Mouse (Mus musculus) regulatory T cell (primary cell): Measurements from ENCODE around the gene Psme2b.
"Not testable (repeated sequence)": the region's sequence is repeated elsewhere in the genome, so short reads cannot be mapped to it uniquely, and the experiment has no call there.

ENCODE experiments used
- in situ Hi-C: fragments of 300-600 bp; cut with MboI, MseI; formaldehyde crosslinking; loops from one replicate; pipeline ENCODE4 v1.15.1; 2025; ENCODE audit warnings: high pct_unique_total_duplicates

Psme2b gene

DNA sequence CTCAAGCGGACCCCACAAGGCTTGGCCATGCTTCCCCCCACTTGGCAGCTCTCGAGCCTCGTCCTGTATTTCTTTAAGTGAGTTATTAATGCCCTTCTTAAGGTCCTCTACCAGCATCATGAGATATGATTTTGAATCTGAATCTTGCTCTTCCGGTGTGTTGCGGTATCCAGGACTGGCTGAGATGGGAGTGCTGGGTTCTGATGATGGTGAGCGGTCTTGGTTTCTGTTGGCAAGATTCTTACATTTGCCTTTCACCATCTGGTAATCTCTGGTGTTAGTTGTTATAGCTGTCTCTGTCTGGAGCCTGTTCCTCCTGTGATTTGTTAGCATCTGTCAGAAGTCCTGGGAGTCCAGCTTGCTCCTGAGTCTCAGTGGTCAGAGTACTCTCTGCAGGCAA lies at the start of gene Psme2b:
Psme2b (minus strand) TSS at position 101 of the 400 bp plus-strand sequence.
- in situ Hi-C loops, result not testable (repeated sequence)

- in situ Hi-C loops, result loop anchor here (5.0 kb wide), 2 partner anchors 68 to 103 kb away; partner anchors contain the start of gene Tgtp2
Measured at GRCm38 (mm10) chr11:48994018-48994417, 48.0 kb upstream of the Psme2b start, which contains the start of gene Tgtp1. TSS of gene Tgtp1 (minus strand) at chr11:48994172.

DNA sequence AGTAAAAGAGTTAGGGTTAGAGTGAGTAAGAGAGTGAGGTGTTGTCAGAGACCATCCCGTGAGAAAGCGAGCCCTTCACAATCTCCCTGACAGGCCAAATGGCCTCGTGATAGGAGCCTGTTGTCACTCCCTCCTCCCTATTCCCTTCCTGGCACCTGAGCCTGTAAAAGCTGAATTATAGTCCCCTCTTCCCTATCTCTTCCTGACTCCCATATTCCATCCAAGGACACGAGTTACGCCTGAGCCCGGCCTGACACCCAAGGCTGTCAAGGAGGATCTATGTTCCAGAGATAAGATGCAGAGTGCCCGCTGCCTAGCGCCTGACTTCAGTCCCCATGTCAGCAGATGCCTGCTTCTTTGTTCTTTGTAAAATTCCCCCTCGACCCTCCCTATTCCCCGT lies 47.3 kb upstream of the Psme2b start:
- in situ Hi-C loops, result loop anchor here (5.0 kb wide), 2 partner anchors 69 to 104 kb away; partner anchors contain the start of gene Tgtp2

DNA sequence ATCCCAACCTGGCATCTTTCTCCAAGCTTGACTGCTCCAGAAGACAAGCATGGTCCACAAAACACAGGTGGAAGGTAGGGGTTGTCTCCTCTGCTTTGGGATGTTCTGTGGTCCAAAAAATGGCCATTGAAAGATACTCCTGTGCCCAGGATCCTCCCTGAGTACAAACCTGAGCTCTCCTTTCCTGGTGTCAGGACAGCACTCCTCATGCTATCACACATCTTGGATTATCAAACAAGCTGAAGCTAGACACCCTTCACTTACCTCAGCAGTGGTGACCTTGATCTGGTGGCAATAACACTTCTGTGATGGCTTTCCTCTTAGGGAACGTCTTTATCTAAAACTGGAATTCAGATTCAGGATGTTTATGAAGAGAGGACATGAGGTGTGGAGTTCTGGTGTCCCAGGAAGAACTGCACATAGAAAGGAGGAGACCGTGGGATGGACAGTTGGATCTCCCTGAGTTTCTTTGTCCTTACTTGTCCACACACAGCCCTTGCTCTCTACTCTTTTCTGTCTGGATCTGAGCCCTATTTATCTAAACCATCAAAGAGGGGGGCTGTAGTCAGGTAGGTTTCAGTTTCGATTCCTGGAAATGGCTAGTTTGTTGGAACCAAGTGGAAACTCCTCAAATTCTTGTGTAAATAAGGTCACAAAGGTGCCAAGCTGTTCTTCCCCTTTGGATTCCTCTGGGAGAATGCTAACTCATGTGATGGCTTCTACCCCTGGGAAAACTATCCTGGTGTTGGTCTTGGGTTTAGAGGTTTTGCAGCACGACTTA lies 45.9 kb upstream of the Psme2b start, which contains the start of gene Gm12185:
Gm12185 (minus strand) TSS at position 487 of the 781 bp plus-strand sequence.
- in situ Hi-C loops, result loop anchor here (5.0 kb wide), 2 partner anchors 70 to 105 kb away; partner anchors contain the start of gene Tgtp2

DNA sequence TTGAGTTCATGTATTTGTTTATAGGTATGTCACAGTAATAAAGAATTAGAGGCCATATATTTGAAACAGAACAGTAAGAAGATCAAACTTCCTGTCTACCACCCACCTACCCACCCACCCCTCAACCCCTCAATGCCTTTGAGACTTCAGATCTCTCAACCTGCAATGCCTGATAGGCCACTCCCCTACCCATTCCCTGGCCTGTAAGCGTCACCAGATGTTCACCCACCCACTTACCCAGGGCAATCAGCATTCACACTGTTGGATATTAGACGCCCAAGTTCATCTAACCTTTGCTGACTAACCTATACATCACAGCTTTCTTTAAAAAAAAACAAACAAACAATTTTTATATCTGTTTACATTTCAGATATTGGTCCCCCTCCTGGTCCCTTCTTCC lies 44.0 kb upstream of the Psme2b start:
- in situ Hi-C loops, result loop anchor here (5.0 kb wide), 2 partner anchors 72 to 107 kb away; partner anchors contain the start of gene Tgtp2

DNA sequence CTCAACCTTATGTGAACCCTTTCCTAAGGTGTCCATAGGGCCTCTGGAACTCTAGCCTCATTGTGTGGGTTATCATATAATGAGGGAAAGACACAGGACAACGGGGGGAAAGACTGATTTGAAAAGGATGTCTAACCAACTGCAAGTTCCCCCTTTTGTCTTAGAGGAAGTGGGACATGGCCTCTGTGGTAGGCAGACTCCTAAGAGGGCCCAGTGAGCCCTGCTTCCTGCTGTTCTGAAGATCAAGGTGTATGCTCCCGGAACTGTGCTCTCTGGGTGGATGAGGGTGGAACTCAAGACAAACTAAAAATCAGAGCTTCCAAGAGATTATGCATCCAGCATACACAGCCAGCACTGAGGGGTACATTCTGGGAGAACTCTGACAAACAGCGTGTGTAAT lies 42.2 kb upstream of the Psme2b start:
- in situ Hi-C loops, result not testable (repeated sequence)

- in situ Hi-C loops, result not testable (repeated sequence)
Measured at GRCm38 (mm10) chr11:48982848-48983247, 36.9 kb upstream of the Psme2b start.

DNA sequence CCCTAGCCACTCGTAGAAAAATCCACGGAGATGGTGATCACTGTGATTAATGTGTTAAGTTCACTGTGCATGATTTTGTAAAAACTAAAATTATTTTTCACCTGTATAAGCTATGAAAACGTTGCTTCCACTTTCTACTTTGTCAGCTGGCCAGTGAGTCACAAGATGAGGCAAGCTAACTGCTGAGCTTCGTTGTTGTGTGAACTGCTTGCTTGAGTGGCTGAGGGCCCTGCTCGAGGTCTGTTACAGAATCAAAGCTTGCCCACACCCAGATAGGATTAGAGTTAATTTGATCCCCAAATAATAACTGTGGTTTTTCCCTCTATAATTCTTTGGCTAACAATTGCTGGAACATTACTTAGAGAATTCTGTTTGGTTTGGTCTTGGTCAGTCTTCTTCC lies 34.1 kb upstream of the Psme2b start:
- in situ Hi-C loops, result not testable (repeated sequence)

DNA sequence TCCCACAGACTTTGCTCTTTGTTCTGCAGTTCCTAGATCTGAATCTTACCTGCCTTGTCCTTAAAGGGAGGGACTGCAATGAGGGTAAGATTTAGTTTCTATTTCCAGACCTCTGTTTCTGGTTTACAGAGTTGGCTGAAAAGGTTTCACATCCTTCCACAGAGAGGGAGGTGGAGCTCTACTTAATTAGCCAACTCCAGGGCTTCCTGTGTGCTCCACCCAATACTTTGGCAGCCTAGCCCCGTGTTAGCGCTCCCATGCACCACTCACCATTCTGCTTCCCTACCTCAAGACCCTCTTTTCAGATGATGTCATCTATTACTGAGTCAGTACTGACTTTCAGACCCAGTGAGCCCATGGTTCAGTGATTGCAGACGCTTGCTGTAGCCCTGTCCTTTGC lies 33.3 kb upstream of the Psme2b start, which contains the start of gene 9930111J21Rik1:
9930111J21Rik1 (minus strand) TSS at position 148 of the 400 bp plus-strand sequence.
- in situ Hi-C loops, result loop anchor here (5.0 kb wide), 1 partner anchor 103 kb away; no protein-coding TSS in a partner anchor

DNA sequence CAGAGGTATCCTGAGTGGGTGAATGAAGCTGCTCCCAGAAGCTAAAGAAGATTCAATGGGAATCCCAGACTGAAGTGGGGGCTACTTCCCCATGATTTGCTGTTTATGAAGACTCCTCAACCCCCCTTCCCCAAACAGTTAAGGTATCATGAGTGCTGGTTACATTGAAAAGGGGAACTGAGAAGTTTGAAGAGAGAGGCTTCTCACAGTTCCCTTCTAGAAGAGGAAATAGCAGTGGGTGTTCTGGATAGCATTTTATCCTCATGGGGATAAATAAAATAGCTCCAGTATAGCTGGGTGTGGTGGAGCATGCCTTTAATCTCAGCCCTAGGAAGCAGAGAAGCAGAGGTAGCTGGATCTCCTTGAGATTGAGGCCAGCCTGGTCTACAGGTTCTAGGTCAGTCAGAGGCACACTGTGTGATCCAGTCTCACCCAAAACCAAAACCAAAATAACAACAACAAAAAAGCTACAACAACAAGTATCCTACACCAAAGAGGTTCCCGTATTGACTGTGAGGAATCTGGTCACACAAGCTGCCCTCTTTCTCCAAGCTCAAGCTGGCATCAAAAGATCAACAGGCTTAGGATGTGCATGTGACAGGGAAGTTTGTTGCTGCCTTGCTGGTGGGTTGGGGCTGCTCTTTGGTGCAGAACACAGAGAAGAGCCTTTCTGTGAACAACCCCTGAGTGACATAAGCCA lies 32.4 kb upstream of the Psme2b start, which contains the start of gene Olfr56:
Olfr56 (plus strand) TSS at position 650 of the 700 bp plus-strand sequence.
- in situ Hi-C loops, result loop anchor here (5.0 kb wide), 1 partner anchor 104 kb away; no protein-coding TSS in a partner anchor

DNA sequence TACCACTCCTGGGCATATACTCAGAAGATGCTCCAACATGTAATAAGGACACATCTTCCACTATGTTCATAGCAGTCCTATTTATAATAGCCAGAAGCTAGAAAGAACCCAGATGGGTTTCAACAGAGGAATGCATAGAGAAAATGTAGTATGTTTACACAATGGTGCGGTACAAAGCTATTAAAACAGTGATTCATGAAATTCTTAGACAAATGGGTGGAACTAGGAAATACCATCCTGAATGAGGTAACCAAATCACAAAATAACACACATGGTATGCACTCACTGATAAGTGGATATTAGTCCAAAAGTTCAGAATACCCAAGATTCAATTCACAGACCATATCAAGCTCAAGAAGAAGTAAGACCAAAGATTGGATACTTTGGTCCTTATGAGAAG lies 28.7 kb upstream of the Psme2b start:
- in situ Hi-C loops, result loop anchor here (5.0 kb wide), 1 partner anchor 108 kb away; no protein-coding TSS in a partner anchor

DNA sequence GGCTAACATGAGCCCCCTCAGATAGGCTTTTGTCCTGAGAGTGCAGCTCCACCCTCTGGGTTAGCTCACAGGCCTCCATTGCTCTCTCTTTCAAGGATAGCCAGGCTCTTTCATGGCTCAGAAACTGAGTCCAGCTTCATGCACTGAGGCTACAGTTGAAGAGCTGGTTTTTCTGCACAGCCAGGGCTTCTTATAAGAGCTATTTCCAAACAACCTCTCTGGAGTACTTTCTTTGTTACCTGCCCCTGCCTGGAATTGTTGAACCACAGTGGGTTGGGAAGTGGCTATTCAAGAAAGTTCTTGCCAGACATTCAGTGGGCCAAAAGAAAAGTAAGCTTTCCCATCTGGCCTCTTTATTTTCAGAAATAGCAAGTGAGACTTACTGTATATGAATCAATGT lies 6.7 kb downstream of the Psme2b start:
- in situ Hi-C loops, result not testable (repeated sequence)

- in situ Hi-C loops, result not testable (repeated sequence)
Measured at GRCm38 (mm10) chr11:48935291-48935690, 10.7 kb downstream of the Psme2b start.

- in situ Hi-C loops, result loop anchor here (5.0 kb wide), 1 partner anchor 73 kb away; no protein-coding TSS in a partner anchor
Measured at GRCm38 (mm10) chr11:48933923-48934322, 12.1 kb downstream of the Psme2b start.

DNA sequence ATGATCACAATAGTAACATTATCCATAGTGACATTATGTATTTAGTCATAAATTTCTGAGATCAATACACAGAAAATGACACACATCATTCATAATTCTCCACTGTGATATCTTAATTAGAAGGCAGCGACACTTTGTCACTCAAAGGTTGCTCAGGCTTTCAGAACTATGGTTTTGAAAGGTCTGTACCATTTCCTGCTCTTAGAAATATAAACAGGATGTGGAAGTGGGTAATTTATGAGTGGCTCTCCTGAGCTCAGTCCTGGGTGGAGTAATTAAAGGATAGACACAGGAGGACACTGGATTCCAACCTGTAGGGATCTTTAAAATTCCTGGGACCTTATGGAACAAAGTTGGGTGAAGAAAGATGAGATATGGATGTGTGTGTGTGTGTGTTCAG lies 12.6 kb downstream of the Psme2b start:
- in situ Hi-C loops, result loop anchor here (5.0 kb wide), 1 partner anchor 74 kb away; no protein-coding TSS in a partner anchor

- in situ Hi-C loops, result not testable (repeated sequence)
Measured at GRCm38 (mm10) chr11:48928068-48928467, 17.9 kb downstream of the Psme2b start.

DNA sequence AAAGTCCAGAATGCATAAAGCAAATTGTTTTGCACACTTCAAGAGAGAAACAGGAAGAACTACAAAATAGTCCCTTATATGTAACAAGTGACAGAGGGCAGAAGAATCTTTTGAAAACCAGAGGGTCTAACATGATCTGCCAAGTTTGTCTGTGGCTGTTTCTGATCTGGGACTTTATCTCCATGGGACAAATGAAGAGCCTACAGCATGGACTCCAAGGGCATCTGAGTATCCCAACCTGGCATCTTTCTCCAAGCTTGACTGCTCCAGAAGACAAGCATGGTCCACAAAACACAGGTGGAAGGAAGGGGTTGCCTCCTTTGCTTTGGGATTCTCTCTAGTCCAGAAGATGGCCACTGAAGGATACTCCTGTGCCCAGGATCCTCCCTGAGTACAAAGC lies 19.6 kb downstream of the Psme2b start:
- in situ Hi-C loops, result not testable (repeated sequence)

DNA sequence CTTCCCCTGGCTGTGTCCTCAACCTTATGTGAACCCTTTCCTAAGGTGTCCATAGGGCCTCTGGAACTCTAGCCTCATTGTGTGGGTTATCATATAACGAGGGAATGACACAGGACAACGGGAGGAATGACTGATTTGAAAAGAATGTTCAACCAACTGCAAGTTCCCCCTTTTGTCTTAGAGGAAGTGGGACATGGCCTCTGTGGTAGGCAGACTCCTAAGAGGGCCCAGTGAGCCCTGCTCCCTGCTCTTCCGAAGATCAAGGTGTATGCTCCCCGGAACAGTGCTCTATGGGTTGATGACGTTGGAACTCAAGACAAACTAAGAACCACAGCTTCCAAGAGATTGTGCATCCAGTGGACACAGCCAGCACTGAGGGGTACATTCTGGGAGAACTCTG lies 22.2 kb downstream of the Psme2b start:
- in situ Hi-C loops, result not testable (repeated sequence)

DNA sequence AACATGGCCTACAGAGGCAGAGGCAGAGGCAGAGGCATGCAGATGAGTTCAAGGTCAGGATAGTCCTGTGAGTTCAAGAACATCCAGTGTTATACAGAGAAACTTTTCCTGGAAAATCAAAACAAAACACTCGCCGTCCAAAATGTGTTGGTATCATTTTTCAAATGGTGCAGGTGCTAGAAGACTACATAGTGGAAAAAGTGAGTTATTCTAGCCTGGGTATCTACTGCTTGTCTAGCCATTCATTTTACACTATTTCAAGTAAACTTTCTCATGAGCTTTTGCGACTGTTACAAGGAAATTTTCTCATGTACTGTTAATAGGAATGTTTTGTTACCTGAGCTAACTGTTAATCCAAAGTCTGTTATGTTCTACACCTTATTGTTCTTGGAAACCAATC lies 27.6 kb downstream of the Psme2b start:
- in situ Hi-C loops, result no loop called here

- in situ Hi-C loops, result no loop called here
Measured at GRCm38 (mm10) chr11:48913611-48914010, 32.4 kb downstream of the Psme2b start.

- in situ Hi-C loops, result no loop called here
Measured at GRCm38 (mm10) chr11:48908459-48908858, 37.5 kb downstream of the Psme2b start.

GRCm38 (mm10) chr11:48902021-48902420 lies 44.0 kb downstream of the Psme2b start, which contains the start of gene Gm5431:
TSS of gene Gm5431 (minus strand) at chr11:48902214.
- in situ Hi-C loops, result no loop called here
